ENCODE assay signal across 20 mouse cellular contexts in the genomic region with DNA sequence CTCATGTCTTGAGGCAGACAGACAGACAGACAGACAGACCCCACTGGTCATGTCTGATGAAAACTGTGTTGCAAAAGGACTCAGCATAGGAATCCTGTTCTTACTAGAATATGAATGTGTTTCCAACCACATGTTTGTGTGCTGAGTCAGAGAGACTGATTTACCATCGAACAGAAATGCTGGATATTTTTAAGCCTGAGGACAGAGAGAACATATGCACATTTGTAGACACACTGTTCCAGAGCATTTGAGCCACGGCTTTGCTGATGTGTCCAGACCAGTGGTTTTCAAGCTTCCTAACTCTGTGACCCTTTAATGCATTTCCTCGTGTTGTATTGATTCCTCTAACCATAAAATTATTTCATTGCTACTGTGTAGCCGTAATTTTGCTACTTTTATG. TPM values are rescaled to one million over a fixed set of nuclear protein-coding genes. Genes with fewer than 3 reads are reported as not detected.
A peak's percentile ranks its signal among the peaks of the same experiment; 100 is the strongest.
DNase-seq lines count a peak whose midpoint lies in the region; ATAC-seq and TF ChIP-seq lines count a peak whose summit lies in the region.
"Had no signal": no experiment of that assay in that cellular context is flagged by ENCODE, and none has a peak within 500 bp of the region (broad histone marks: within the 10 kb centered on the region; RNA-seq: fewer than 3 reads in every experiment).

No protein-coding gene starts in this region.

- H3K79me2 ChIP-seq in myocyte (ENCODE audit: control insufficient read depth, insufficient read depth): peaks cover 3% of the 10 kb centered on the region

- DNase-seq in frontal cortex, postnatal 25 days (ENCODE audit: low spot score in 2 of 2): no peak
- DNase-seq in left cerebral cortex, adult 2 months (ENCODE audit: extremely low spot score in 1 of 2, low spot score in 2 of 2): no peak
- DNase-seq in left cerebral cortex, postnatal 4 days: no peak
- DNase-seq in Muller cell, postnatal 12 days (ENCODE audit: inconsistent ontology term): peak; percentile 30
- no peak for DNase-seq in cerebellum, postnatal 4 days (ENCODE audit: low spot score in 2 of 2)
- DNase-seq: adrenal gland, adult 8-10 months; cerebellum, adult 11-12 months; cerebellum, adult 9-10 months; cerebellum, postnatal 25 days; forebrain, postnatal 0 days; gastrocnemius, postnatal 14 days; heart, postnatal 36 days had no signal

- H3K27ac ChIP-seq in left cerebral cortex, adult 2 months: peak overlapping the region; percentile 66
- H3K27ac ChIP-seq: embryonic facial prominence, embryonic 13.5 days; forebrain, embryonic 13.5 days; heart, embryonic 13.5 days had no signal

- intact Hi-C loops in left cerebral cortex, adult 2 months (cut with DNase I): loop anchor here (10.0 kb wide), 1 partner anchor 128 kb away; no protein-coding TSS in a partner anchor
- intact Hi-C loops in left cerebral cortex, postnatal 4 days (cut with DNase I): no loop called here

- TF ChIP-seq POLR2A in myocyte (IDR thresholded peaks at IDR 0.05; ENCODE audit: insufficient read length, low read depth): no peak

- H3K4me2 ChIP-seq in myocyte (ENCODE audit: low read depth): peak overlapping the region; percentile 15
- H3K4me2 ChIP-seq: embryonic facial prominence, embryonic 13.5 days; forebrain, embryonic 13.5 days; heart, embryonic 13.5 days had no signal

- H3K4me3 ChIP-seq in left cerebral cortex, adult 2 months: no peak overlapping the region
- H3K4me3 ChIP-seq in myocyte: no peak overlapping the region
- H3K4me3 ChIP-seq: embryonic facial prominence, embryonic 13.5 days; forebrain, embryonic 13.5 days; heart, embryonic 13.5 days had no signal

- H3K27me3 ChIP-seq in myocyte (ENCODE audit: control insufficient read depth, insufficient read depth, insufficient read length): no peaks in the 10 kb centered on the region
- H3K27me3 ChIP-seq: CH12.LX; embryonic facial prominence, embryonic 13.5 days; forebrain, embryonic 13.5 days; heart, embryonic 13.5 days had no signal

- H3ac ChIP-seq in myocyte (ENCODE audit: control insufficient read depth, insufficient read length): no peak overlapping the region

- no peaks in the 10 kb centered on the region for H3K36me3 ChIP-seq in myocyte (ENCODE audit: control insufficient read depth, insufficient read depth)
- H3K36me3 ChIP-seq: embryonic facial prominence, embryonic 13.5 days; heart, embryonic 13.5 days had no signal

- peak; percentile 22; the same call in 1 of the 2 replicates for ATAC-seq in frontal cortex, adult (ENCODE audit: low TSS enrichment)
- ATAC-seq: forebrain, embryonic 13.5 days; forebrain, postnatal 0 days; hindbrain, embryonic 16.5 days; inflammation-experienced regulatory T-cells, adult 6 months had no signal

- no peak for TF ChIP-seq CTCF in left cerebral cortex, adult 2 months (IDR thresholded peaks at IDR 0.05)

TF ChIP-seq in myocyte, 11 proteins besides CTCF, POLR2A, EP300 and RAD21:
- no peak for TF ChIP-seq TCF3 (IDR thresholded peaks at IDR 0.05; ENCODE audit: insufficient read length, low read depth)
- no peak for TF ChIP-seq USF1 (IDR thresholded peaks at IDR 0.05; ENCODE audit: low read depth)
- TF ChIP-seq SRF (IDR thresholded peaks at IDR 0.05; ENCODE audit: control insufficient read depth, insufficient read length, low read depth): no peak
- TF ChIP-seq CEBPB (IDR thresholded peaks at IDR 0.05; ENCODE audit: insufficient read depth, poor library complexity, severe bottlenecking): no peak
- TF ChIP-seq REST (IDR thresholded peaks at IDR 0.05; ENCODE audit: insufficient read depth, insufficient read length): no peak
- TF ChIP-seq MAX (IDR thresholded peaks at IDR 0.05; ENCODE audit: low read depth): no peak
- TF ChIP-seq MYOD1 (IDR thresholded peaks at IDR 0.05; ENCODE audit: control insufficient read depth in 1 of 3, insufficient read length in 2 of 3, low read depth in 2 of 3): no peak
- TF ChIP-seq TCF12 (IDR thresholded peaks at IDR 0.05; ENCODE audit: insufficient read depth, poor library complexity, severe bottlenecking): no peak
- TF ChIP-seq E2F4 (IDR thresholded peaks at IDR 0.05; ENCODE audit: insufficient read depth): no peak
- no peak for TF ChIP-seq POLR2AphosphoS2 (IDR thresholded peaks at IDR 0.05; ENCODE audit: insufficient read length, low read depth)
- TF ChIP-seq MYOG (IDR thresholded peaks at IDR 0.05; ENCODE audit: control insufficient read depth in 1 of 3, insufficient read depth in 1 of 3, insufficient read length in 2 of 3, low read depth in 2 of 3): no peak

RNA-seq across cellular contexts. Expression of gene Leprot, which starts 4.3 kb away (rescaled TPM):
- total RNA-seq in left cerebral cortex, adult 2 months (2021): 10 to 100 TPM; 23.5 to 26.4 TPM
- total RNA-seq in left cerebral cortex, postnatal 4 days (2021): 10 to 100 TPM; 44.8 to 46.9 TPM
- polyA plus RNA-seq in myocyte (2012; fragmentation: generic; extraction: Trizol): 43.1 TPM
